ENCODE assay signal across 21 mouse cellular contexts in the genomic region with DNA sequence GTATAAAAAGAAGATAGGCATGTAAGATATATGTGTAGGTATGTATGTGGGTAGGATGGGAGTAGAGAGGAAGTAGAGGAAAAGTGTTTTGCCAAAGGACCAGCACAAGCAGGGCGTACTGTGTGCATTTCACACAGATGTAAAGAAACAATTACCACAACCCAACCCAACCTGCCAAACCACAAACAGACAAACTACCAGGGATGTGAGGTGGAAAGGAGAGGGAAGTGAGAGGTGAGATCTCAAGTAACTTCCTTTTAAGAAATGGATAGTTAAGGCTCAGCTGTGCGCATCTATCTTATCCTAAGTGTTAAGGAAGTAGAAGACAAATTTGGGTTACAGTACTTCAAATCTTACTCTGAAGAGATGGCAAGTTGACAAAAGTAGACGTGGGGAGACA.
DNase-seq lines count a peak whose midpoint lies in the region; ATAC-seq and TF ChIP-seq lines count a peak whose summit lies in the region.
"Had no signal": no experiment of that assay in that cellular context is flagged by ENCODE, and none has a peak within 500 bp of the region (broad histone marks: within the 10 kb centered on the region; RNA-seq: fewer than 3 reads in every experiment).

No protein-coding gene starts in this region.

- no peaks in the 10 kb centered on the region for H3K27me3 ChIP-seq in lung, embryonic 14.5 days (ENCODE audit: insufficient read depth, low read length)
- H3K27me3 ChIP-seq in embryonic facial prominence, embryonic 14.5 days (replicated peaks; ENCODE audit: control insufficient read depth, insufficient read depth, low read length): no peaks in the 10 kb centered on the region
- H3K27me3 ChIP-seq: embryonic facial prominence, embryonic 13.5 days; heart, embryonic 13.5 days; Patski had no signal

- TF ChIP-seq CTCF in lung, embryonic 14.5 days (IDR thresholded peaks at IDR 0.05; ENCODE audit: low read depth): no peak
- no peak for TF ChIP-seq CTCF in bone marrow, adult 2 months (IDR thresholded peaks at IDR 0.05; ENCODE audit: control insufficient read depth, insufficient read depth, low read length)

- H3K4me2 ChIP-seq in lung, embryonic 14.5 days: no peak overlapping the region
- H3K4me2 ChIP-seq in embryonic facial prominence, embryonic 14.5 days (ENCODE audit: low read depth, low read length): no peak overlapping the region
- H3K4me2 ChIP-seq: embryonic facial prominence, embryonic 13.5 days; heart, embryonic 13.5 days had no signal

- no peak overlapping the region for H3K4me3 ChIP-seq in lung, embryonic 14.5 days (ENCODE audit: low read depth, low read length)
- H3K4me3 ChIP-seq in bone marrow, adult 2 months (replicated peaks; ENCODE audit: control insufficient read depth, low read depth, low read length): no peak overlapping the region
- no peak overlapping the region for H3K4me3 ChIP-seq in embryonic facial prominence, embryonic 14.5 days (ENCODE audit: low read depth, low read length)
- H3K4me3 ChIP-seq: embryonic facial prominence, embryonic 13.5 days; heart, embryonic 13.5 days; layer of hippocampus, adult 2 months had no signal

- WGBS in lung, embryonic 14.5 days: 64% methylated on average over 3 of the region's 3 CpGs
- 13% methylated on average over 3 of the region's 3 CpGs for WGBS in bone marrow, adult 2 months
- 76% methylated on average over 3 of the region's 3 CpGs for WGBS in embryonic facial prominence, embryonic 14.5 days

- TF ChIP-seq POLR2A in bone marrow, adult 2 months (IDR thresholded peaks at IDR 0.05; ENCODE audit: borderline replicate concordance, control insufficient read depth, low read depth, low read length): no peak

- H3K9ac ChIP-seq in lung, embryonic 14.5 days: no peak overlapping the region
- H3K9ac ChIP-seq in embryonic facial prominence, embryonic 14.5 days (ENCODE audit: low read depth, low read length): no peak overlapping the region
- H3K9ac ChIP-seq: embryonic facial prominence, embryonic 13.5 days; heart, embryonic 13.5 days; liver, postnatal 0 days had no signal

- H3K4me1 ChIP-seq in lung, embryonic 14.5 days (ENCODE audit: insufficient read depth): 0 out of 2 replicates have a peak, but pooled peaks cover 3% of the 10 kb centered on the region
- no peaks in the 10 kb centered on the region; the same call in 1 of the 2 replicates for H3K4me1 ChIP-seq in bone marrow, adult 2 months (ENCODE audit: control insufficient read depth, insufficient read depth, low read length)
- H3K4me1 ChIP-seq in embryonic facial prominence, embryonic 14.5 days (ENCODE audit: control insufficient read depth, insufficient read depth, low read length): peaks cover 26% of the 10 kb centered on the region

- H3K36me3 ChIP-seq in lung, embryonic 14.5 days (ENCODE audit: insufficient read depth): no peaks in the 10 kb centered on the region
- no peaks in the 10 kb centered on the region for H3K36me3 ChIP-seq in embryonic facial prominence, embryonic 14.5 days (ENCODE audit: control insufficient read depth, insufficient read depth, low read length)
- H3K36me3 ChIP-seq: embryonic facial prominence, embryonic 13.5 days; heart, embryonic 13.5 days had no signal

- no peaks in the 10 kb centered on the region for H3K9me3 ChIP-seq in lung, embryonic 14.5 days (ENCODE audit: low read depth, low read length)
- H3K9me3 ChIP-seq in embryonic facial prominence, embryonic 14.5 days (ENCODE audit: control insufficient read depth, low read length): no peaks in the 10 kb centered on the region
- H3K9me3 ChIP-seq: embryonic facial prominence, embryonic 13.5 days; heart, embryonic 13.5 days had no signal

- H3K27ac ChIP-seq in lung, embryonic 14.5 days (ENCODE audit: low read depth): 0 out of 2 replicates have a peak overlapping the region, but pooled peaks have one; percentile 10
- peak overlapping the region; percentile 18; the same call in 1 of the 2 replicates for H3K27ac ChIP-seq in bone marrow, adult 2 months (ENCODE audit: control insufficient read depth, insufficient read depth, low read depth, low read length, poor library complexity)
- H3K27ac ChIP-seq in embryonic facial prominence, embryonic 14.5 days (replicated peaks; ENCODE audit: low read depth, low read length): 0 out of 2 replicates have a peak overlapping the region, but pooled peaks have one; percentile 28
- H3K27ac ChIP-seq: embryonic facial prominence, embryonic 13.5 days; heart, embryonic 13.5 days; hindbrain, postnatal 0 days; layer of hippocampus, adult 2 months had no signal

- ATAC-seq in lung, embryonic 14.5 days (ENCODE audit: insufficient read depth): no peak
- ATAC-seq in embryonic facial prominence, embryonic 14.5 days (ENCODE audit: low read depth): no peak
- ATAC-seq in neutrophil, adult 5-6 weeks (ENCODE audit: extremely low read depth, insufficient number of reproducible peaks, low FRiP score, poor library complexity, severe bottlenecking): peak; percentile 30; the same call in 1 of the 2 replicates
- ATAC-seq: activated CD4-positive, CD25-positive, alpha-beta regulatory T cell, adult 4 months; hindbrain, postnatal 0 days; liver, postnatal 0 days; Patski had no signal

- DNase-seq in lung, embryonic 14.5 days: no peak
- DNase-seq in lung, postnatal 4 days: no peak
- no peak for DNase-seq in embryonic facial prominence, embryonic 14.5 days (ENCODE audit: low spot score)
- no peak for DNase-seq in cerebellum, adult 11 months
- no peak for DNase-seq in adrenal gland, adult 18-20 months (ENCODE audit: low spot score in 2 of 2)
- DNase-seq: adrenal gland, postnatal 36 days; cerebellum, adult 8-10 months; heart, postnatal 36 days; kidney, adult 8-10 months; kidney, postnatal 14 days; liver, postnatal 0 days; lung, postnatal 14 days; thymus, postnatal 25 days had no signal
